Mouse (Mus musculus): ENCODE measurements around the gene Wdr82. TPM values are rescaled to one million over a fixed set of nuclear protein-coding genes. Genes with fewer than 3 reads are reported as not detected.

Gene Wdr82
- polyA plus RNA-seq, 1 experiment: 95.8 TPM

DNA sequence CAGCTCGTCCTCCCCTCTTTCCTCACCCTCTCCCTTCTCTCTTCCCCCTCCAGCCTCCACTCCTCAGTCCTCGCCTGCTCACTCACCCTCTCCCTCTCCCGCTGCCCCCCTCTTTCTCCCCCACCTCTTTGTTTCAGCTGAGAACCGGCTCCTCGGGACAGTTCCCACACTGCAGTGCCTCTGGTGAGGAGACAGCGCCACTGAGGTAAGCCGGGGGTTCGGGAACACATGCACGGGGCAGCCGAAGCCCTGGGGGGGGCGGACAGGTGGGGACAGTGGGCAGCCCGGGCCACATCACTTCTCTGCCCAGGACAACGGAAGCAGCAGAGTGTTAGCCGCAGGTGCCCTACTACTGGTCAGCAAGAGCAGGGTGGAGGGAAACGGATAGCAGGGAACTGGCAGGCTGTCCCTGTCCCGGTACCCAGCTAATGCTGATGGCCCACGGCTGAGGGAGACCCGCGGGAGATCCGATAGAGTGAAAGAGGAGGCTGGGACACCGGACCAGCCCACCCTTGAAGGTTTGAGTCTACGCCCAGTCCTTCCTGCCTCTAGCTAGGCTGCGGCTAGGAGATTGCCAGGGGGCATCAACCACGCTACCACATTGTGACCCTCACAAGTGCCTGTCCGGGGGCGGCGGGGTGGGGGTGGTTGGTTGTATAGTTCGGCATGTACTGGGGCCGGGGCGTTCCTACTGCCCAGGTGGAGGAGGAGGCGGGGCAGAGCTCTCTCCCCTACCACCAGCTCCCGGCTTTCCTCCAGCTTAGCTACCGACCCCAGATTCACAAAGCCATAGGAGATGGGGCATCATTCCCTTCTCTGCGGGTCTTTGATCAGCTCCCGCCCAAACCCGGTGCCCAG is 22.0 kb upstream of the Wdr82 start:
- DNase-seq: no peak
- Histone ChIP-seq H3K27me3 (ENCODE audit: control insufficient read depth, insufficient read depth, low read length) (peaks cover 8% of the 10 kb centered on the region; the same call in 1 of the 2 replicates), H3K27ac (ENCODE audit: control insufficient read depth, insufficient read depth, low read length) (no peak overlapping the region), H3K4me3 (ENCODE audit: control insufficient read depth, insufficient read depth, low read length) (no peak overlapping the region), H3K36me3 (ENCODE audit: control insufficient read depth, insufficient read depth, low read length) (no peaks in the 10 kb centered on the region), H3K4me1 (replicated peaks; ENCODE audit: control insufficient read depth, insufficient read depth, low read length) (no peaks in the 10 kb centered on the region)
- no peak for TF ChIP-seq POLR2A (IDR thresholded peaks at IDR 0.05; ENCODE audit: control insufficient read depth, extremely low read depth, insufficient read depth, low read length, poor library complexity)
- no peak for TF ChIP-seq CTCF (IDR thresholded peaks at IDR 0.05; ENCODE audit: borderline replicate concordance, control insufficient read depth, extremely low read depth, insufficient read depth, low read length, poor library complexity)
- 2% methylated on average over 36 of the region's 36 CpGs for WGBS

DNA sequence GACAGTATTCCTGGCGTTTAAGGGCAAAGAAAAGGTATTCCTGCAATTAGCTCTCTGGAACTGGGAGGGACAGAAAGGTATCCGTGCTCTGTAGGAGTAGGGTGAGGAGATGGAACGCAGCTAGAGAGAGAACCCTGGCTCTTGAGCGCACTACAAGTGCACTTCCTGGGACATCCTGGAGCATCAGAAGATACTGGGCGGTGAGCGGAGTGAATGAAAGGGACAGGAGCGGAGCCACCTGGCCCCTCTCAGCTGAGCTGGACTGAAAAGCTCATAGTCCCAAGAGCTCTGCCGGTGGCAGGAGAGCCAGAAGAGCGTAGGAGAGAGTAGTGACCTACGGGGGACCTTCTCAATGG is 21.4 kb upstream of the Wdr82 start:
- TF ChIP-seq POLR2A (IDR thresholded peaks at IDR 0.05; ENCODE audit: control insufficient read depth, extremely low read depth, insufficient read depth, low read length, poor library complexity) (no peak), CTCF (IDR thresholded peaks at IDR 0.05; ENCODE audit: borderline replicate concordance, control insufficient read depth, extremely low read depth, insufficient read depth, low read length, poor library complexity) (no peak)
- Histone ChIP-seq H3K36me3 (ENCODE audit: control insufficient read depth, insufficient read depth, low read length) (no peaks in the 10 kb centered on the region), H3K4me1 (replicated peaks; ENCODE audit: control insufficient read depth, insufficient read depth, low read length) (no peaks in the 10 kb centered on the region), H3K27me3 (ENCODE audit: control insufficient read depth, insufficient read depth, low read length) (peaks cover 8% of the 10 kb centered on the region; the same call in 1 of the 2 replicates), H3K27ac (ENCODE audit: control insufficient read depth, insufficient read depth, low read length) (no peak overlapping the region), H3K4me3 (ENCODE audit: control insufficient read depth, insufficient read depth, low read length) (no peak overlapping the region)
- 60% methylated on average over 10 of the region's 10 CpGs for WGBS
- DNase-seq: no peak

DNA sequence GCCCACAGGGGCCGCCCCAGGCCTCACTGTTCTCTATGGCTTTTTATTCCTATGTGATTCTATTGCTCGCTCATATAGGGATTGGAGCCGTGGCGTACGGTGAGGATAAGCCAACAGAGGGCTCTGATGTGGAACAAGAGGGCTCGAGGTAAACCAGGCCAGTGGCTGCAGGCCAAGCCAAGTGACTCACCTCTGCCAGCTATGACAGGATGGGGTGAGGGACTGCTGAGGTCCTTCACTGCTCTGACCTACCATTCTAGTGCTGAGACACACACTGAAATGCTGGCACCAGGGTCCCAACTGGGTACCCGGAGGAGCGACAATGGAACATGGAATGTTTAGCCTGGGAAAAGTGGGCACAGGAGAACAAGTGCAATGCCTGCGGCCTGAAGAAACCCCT is 16.6 kb upstream of the Wdr82 start:
- H3K4me3 ChIP-seq (ENCODE audit: control insufficient read depth, insufficient read depth, low read length): no peak overlapping the region
- no peak for DNase-seq
- 75% methylated on average over 9 of the region's 9 CpGs for WGBS
- peaks cover 4% of the 10 kb centered on the region; the same call in 1 of the 2 replicates for H3K27me3 ChIP-seq (ENCODE audit: control insufficient read depth, insufficient read depth, low read length)
- no peaks in the 10 kb centered on the region for H3K4me1 ChIP-seq (replicated peaks; ENCODE audit: control insufficient read depth, insufficient read depth, low read length)
- no peak for TF ChIP-seq POLR2A (IDR thresholded peaks at IDR 0.05; ENCODE audit: control insufficient read depth, extremely low read depth, insufficient read depth, low read length, poor library complexity)
- no peak for TF ChIP-seq CTCF (IDR thresholded peaks at IDR 0.05; ENCODE audit: borderline replicate concordance, control insufficient read depth, extremely low read depth, insufficient read depth, low read length, poor library complexity)
- H3K36me3 ChIP-seq (ENCODE audit: control insufficient read depth, insufficient read depth, low read length): no peaks in the 10 kb centered on the region
- no peak overlapping the region for H3K27ac ChIP-seq (ENCODE audit: control insufficient read depth, insufficient read depth, low read length)

DNA sequence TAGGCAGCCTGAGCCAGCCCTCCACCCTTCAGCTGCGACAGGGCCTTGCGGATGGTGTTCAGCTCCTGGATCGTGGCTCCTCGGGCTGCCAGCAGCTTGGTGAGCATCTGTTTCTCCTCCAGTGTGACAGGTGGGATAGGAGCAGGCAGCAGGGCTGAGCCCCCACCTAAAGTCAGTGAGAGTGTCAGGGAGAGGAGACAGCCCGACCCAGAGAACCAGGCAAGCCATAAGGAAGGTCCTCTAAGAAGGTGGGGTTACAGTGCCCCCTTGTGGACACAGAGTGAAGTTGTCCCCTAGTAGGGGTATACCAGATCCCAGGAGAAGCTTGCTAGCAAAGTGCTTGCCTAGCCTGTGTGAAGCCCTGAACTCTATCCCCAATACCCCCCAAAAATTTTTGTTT is 14.3 kb upstream of the Wdr82 start:
- TF ChIP-seq CTCF (IDR thresholded peaks at IDR 0.05; ENCODE audit: borderline replicate concordance, control insufficient read depth, extremely low read depth, insufficient read depth, low read length, poor library complexity) (peak; percentile 67; the same call in 1 of the 2 replicates), POLR2A (IDR thresholded peaks at IDR 0.05; ENCODE audit: control insufficient read depth, extremely low read depth, insufficient read depth, low read length, poor library complexity) (no peak)
- no peaks in the 10 kb centered on the region for H3K27me3 ChIP-seq (ENCODE audit: control insufficient read depth, insufficient read depth, low read length)
- no peak overlapping the region for H3K4me3 ChIP-seq (ENCODE audit: control insufficient read depth, insufficient read depth, low read length)
- no peak overlapping the region for H3K27ac ChIP-seq (ENCODE audit: control insufficient read depth, insufficient read depth, low read length)
- no peaks in the 10 kb centered on the region for H3K4me1 ChIP-seq (replicated peaks; ENCODE audit: control insufficient read depth, insufficient read depth, low read length)
- peak; percentile 50 for DNase-seq
- WGBS: 90% methylated on average over 5 of the region's 5 CpGs
- H3K36me3 ChIP-seq (ENCODE audit: control insufficient read depth, insufficient read depth, low read length): no peaks in the 10 kb centered on the region

DNA sequence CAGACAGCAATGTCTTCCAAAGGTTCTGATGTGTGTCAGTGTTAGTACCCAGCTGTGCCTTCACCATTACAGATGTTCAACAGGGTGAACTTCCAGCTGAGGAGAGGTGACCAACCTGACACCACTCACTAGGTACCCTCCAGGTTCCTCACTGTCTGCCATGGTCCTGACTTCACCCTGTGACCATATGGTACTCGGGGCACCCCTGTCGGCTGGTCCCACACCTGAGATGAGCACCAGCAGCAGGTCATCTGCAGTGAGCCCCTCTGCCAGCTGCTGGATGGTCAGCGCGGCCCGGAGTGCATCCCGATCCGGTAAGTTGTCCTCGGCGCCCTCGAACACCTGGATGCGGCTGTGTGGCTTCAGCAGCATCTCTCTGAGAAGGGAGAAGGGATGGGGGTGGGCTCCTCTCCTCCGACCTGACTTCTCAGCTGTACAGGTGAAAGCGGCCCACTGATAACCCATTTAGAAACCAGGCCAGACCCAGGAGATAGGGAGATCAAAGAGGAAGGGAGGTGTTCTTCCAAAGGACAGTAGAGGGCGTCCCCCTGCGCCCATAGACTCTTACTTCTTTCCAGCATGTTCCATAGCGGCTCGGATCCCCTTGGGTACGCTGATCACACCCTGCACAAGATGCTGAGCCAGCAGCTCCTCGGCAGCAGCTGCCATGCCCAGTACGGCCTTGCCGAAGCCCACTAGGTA is 13.7 kb upstream of the Wdr82 start:
- Histone ChIP-seq H3K27me3 (ENCODE audit: control insufficient read depth, insufficient read depth, low read length) (no peaks in the 10 kb centered on the region), H3K4me3 (ENCODE audit: control insufficient read depth, insufficient read depth, low read length) (no peak overlapping the region), H3K4me1 (replicated peaks; ENCODE audit: control insufficient read depth, insufficient read depth, low read length) (no peaks in the 10 kb centered on the region), H3K36me3 (ENCODE audit: control insufficient read depth, insufficient read depth, low read length) (no peaks in the 10 kb centered on the region), H3K27ac (ENCODE audit: control insufficient read depth, insufficient read depth, low read length) (no peak overlapping the region)
- DNase-seq: no peak
- 98% methylated on average over 21 of the region's 21 CpGs for WGBS
- TF ChIP-seq POLR2A (IDR thresholded peaks at IDR 0.05; ENCODE audit: control insufficient read depth, extremely low read depth, insufficient read depth, low read length, poor library complexity) (no peak), CTCF (IDR thresholded peaks at IDR 0.05; ENCODE audit: borderline replicate concordance, control insufficient read depth, extremely low read depth, insufficient read depth, low read length, poor library complexity) (no peak)

DNA sequence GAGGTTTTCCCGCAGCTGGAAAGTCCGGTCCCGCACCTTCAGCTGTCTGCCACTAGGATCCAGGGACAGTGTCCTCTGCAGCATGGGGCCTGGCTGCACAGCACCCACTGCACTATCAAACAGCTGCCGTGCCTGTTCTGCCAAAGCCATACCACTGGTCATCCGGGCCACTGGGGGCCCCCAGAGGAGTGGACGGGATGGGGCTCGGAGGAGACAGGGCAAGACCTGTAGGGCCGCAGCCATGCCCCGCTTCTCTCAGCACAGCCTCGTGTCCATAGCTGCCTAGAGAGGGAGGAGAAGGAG is 13.2 kb upstream of the Wdr82 start:
- DNase-seq: no peak
- Histone ChIP-seq H3K27me3 (ENCODE audit: control insufficient read depth, insufficient read depth, low read length) (no peaks in the 10 kb centered on the region), H3K4me1 (replicated peaks; ENCODE audit: control insufficient read depth, insufficient read depth, low read length) (no peaks in the 10 kb centered on the region), H3K27ac (ENCODE audit: control insufficient read depth, insufficient read depth, low read length) (no peak overlapping the region), H3K36me3 (ENCODE audit: control insufficient read depth, insufficient read depth, low read length) (no peaks in the 10 kb centered on the region), H3K4me3 (ENCODE audit: control insufficient read depth, insufficient read depth, low read length) (no peak overlapping the region)
- WGBS: 95% methylated on average over 10 of the region's 10 CpGs
- TF ChIP-seq POLR2A (IDR thresholded peaks at IDR 0.05; ENCODE audit: control insufficient read depth, extremely low read depth, insufficient read depth, low read length, poor library complexity) (no peak), CTCF (IDR thresholded peaks at IDR 0.05; ENCODE audit: borderline replicate concordance, control insufficient read depth, extremely low read depth, insufficient read depth, low read length, poor library complexity) (no peak)

Data from thymus, adult 2 months (tissue).